Mouse (Mus musculus) fibroblast of lung, adult 2 months (primary cell): ENCODE measurements around the gene Uqcr10.

Experiments used
- DNase-seq: peaks from one replicate; pipeline ENCODE4 v3.0.0-alpha.2; 2011; ENCODE audit warnings: low read depth

Uqcr10 gene

DNA sequence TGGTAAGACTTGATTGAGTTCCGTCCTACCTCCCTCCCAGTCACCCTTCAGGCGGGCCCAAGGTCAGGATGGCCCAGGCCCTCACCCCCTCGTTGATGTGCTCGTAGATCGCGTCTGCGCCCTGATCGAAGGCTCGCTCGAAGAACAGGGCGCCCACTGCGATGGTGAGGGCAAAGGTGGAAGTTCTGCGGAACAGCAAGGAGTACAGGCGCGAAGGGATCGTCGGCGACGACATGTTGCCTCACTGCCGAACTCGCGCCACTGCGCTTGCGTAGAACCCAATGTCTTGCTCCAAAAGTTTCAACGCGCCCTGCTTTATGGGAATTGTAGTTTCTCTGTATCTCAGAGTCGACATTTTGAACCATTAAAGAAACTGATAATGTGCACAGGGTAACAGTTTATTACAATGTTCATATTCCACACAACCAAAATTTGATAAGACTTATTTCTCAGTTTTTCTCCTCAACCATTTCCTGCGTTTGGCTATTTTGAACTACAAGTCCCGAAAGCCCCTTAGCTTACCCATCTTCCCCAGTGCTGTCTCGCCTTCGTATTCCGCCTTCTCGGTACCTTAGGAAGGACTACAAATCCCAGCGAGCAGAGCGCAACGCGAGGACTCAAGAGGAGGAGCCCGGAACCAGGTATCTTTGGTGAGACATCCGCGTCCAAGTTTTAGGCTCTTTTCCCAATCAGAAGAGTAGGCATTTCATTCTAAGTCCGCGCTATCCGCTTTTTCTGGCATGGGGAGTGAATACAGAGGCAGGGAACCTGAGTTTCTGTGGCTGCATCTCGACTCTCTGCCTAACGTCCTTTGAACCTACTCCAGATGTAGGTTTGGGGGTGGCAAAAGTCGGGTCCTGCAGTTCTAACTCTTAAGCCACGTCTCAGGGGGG, at the start of gene Uqcr10, which contains the start of gene Zmat5:
Gene Uqcr10, minus strand, starts transcription at position 271 of the 893 bp plus-strand sequence.
Gene Zmat5, plus strand, starts transcription at position 607 of the 893 bp plus-strand sequence.
- DNase-seq, result peak; percentile 92

DNA sequence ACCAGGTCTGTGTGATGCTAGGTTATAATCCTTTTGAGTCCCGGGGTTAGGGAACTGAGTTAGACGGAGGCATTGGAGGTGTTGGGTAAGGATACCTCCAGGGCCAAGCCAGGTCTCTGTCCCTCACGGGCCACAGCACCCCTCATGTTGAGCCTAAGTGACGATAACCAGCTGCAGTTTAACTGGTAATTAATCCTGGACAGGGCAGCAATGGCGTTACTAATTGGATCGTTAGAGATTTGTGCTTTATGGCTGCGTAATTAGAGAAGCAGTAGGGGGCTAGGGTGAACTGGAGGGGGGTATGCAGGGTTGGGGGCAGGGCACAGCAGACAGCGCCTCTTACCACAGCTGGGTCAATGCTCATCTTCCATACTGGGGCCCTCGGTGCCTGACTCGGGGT, 48.7 kb upstream of the Uqcr10 start:
- no peak for DNase-seq

DNA sequence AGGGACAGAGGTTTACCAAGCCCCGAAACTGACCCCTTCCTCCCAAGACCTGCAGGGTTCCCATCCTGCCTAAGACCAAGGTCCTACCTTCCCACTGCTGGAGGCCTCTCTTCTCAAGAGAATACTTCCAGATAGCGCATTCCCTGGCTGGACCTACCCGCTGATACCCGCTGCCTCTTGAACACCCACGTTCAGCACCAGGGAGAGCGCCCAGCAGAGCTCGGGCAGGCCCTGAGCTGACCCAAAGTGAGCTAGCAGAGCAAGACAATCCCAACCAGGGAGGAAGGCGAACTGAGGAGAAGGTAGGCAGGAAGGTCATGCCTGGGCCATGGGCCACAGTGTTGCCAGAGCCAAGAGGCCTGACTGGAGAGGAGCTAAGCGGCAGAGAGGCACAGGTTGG, 46.1 kb upstream of the Uqcr10 start:
- DNase-seq, result peak; percentile 19

GRCm38 (mm10) chr11:4747285-4747684, 43.1 kb upstream of the Uqcr10 start:
- no peak for DNase-seq

DNA sequence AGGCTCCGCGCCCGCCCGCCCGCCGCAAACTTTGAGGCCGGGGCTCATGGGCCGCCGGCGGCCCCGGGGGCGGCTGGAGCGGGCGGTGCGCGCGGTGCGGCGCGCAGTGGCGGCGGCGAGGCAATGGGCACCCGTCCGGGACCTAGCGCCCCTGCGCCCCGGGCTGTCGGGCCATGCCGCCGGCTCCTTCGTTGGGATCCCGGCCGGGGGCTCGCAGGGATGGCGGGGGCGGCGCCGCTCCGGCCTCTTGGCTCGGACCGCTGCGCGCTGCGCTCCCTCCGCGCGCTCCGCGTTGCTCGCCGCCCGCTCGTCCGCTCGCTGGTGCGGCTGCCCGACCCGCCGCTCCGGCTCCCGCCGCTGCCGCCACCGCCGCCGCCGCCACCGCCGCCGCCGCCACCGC, 42.6 kb upstream of the Uqcr10 start, which contains the start of gene Cabp7:
Gene Cabp7, minus strand, starts transcription at position 46 of the 400 bp plus-strand sequence.
- DNase-seq, result no peak

- no peak for DNase-seq
Measured at GRCm38 (mm10) chr11:4745969-4746368, 41.8 kb upstream of the Uqcr10 start.

DNA sequence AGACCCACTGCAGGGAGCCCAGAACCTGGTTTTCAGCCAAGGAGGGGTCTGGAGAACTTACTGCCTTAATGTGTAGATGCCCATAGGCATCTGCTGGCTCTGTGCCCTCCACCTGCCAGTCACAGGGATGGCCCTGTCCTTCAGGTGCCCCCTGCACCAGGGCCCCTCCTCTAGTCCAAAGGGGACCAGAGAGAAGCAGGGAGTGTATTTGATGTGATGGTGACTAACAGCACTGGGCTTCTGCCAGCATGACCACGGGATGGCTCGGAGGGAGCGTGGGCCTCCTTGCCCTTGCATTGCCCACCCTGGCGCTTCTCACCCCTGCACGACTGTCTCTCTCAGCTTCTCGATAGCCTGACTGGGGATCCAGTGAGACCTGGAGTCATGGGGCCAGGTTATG, 40.5 kb upstream of the Uqcr10 start:
- DNase-seq, result no peak

GRCm38 (mm10) chr11:4740785-4741184, 36.6 kb upstream of the Uqcr10 start:
- no peak for DNase-seq

DNA sequence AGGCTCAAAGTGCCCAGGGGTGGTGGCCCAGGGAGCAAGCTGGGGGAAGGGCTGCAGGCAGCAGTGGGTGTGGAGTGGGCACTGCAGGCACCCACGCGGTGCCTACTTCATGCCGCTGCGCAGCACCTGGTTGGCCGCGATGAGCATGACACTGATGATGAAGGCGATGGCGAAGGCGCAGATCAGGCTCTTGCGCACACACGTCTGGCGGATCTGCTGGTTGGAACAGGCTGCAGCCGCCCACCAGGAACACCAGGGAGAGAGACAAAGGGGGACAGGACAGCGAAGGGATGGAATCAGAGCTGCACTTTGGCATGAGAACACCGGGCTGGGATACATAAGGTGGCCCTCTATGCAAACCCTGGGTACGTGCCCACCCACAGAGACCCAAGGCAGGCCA, 34.6 kb upstream of the Uqcr10 start:
- DNase-seq, result no peak

DNA sequence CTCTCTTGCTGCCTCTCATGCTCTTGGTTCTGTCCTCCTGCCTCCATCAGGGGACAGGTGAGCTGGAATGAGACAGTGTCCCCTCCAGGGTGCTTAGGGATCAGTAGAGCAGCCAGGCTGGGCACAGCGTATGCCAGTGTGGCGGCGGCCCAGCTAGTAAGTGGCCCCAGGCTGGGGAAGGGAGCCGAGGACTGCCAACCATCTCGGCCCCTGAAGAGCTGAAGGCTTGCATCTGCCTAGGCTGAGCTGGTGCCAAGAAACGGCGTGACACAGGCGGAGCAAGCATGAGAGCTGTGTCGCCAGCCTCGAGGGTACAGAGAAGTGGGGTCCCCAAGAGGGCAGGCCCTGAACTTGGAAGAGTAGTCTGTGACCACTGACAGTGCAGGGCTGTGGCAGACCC, 33.5 kb upstream of the Uqcr10 start:
- DNase-seq, result no peak

GRCm38 (mm10) chr11:4736355-4736754, 32.2 kb upstream of the Uqcr10 start:
- no peak for DNase-seq

DNA sequence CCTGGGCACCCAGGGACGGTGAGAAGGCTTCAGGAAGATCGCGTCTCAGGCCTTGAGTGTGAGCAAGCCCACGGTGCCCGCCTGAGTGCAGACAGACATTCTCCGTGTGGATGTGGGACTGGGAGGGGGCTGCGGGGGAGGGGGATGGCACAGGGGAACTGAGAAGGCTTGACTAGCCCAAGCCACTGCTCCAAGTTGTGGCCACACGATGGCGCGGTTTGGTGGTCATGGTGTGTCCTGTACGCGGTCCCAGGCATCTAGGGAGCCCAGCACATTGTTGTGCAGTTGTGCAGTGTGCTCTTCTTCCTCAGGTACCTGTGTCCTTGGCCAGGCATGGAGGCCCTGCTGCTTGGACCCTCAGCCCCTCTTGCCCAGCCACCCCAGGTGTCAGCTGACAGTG, 30.0 kb upstream of the Uqcr10 start:
- no peak for DNase-seq

DNA sequence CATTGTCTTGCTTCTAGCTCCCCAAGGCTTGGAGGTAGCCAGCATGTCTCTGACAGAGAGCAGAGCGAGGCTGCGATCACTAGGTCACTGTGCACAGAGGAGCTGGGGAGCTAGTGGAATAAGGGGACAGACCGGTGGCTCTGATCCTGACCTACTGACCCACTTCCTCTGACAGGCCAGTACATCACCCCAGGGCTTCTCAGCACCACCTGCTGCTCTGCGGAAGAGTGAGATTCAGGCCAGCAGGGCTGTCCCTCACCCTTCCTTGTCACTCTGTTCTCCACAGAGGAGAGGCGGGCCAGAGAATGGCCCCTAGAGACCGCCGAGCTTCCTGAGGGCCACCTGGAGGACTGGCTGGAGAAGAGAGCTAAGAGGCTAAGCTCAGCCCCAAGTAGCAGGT, 27.6 kb upstream of the Uqcr10 start:
- DNase-seq, result no peak

- DNase-seq, result no peak
Measured at GRCm38 (mm10) chr11:4730913-4731312, 26.8 kb upstream of the Uqcr10 start.

- DNase-seq, result no peak
Measured at GRCm38 (mm10) chr11:4730096-4730495, 26.0 kb upstream of the Uqcr10 start.

DNA sequence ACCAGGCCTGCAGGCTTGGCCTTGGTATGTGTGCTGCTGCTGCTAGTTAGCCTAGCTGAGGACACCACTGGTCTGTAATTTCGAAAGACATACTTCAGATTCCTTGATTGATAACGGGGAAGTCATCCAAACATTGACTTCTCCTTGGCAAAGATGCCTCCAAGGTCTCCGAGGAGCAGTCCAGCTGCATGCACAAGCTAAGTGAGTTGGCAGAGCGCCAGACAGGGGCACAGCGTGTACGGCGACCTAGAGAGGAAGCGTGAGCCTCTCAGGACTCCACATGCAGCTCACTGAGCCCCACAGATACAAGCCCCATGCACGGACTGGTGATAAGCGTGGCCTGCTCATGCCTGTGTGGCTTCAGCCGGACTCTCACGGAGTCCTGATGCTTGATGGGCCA, 25.5 kb upstream of the Uqcr10 start:
- no peak for DNase-seq

DNA sequence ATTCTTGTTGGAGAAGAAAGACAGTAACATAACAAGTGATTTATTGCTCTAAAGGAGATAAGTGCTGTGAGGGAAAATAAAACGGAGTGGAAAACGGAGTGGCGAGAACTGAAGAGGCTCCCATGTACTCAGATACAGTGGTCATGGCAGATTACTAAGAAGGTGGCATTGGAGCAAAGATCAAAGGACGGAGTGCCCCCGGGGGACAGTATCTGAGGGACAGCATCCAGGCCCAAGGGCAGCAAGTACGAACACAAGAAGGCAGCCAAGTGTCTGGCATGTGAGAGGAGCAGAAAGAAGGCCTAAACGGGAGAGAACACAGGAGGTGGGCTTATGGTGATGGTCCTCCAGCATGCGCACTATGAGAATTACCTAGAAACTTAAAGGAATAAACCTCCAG, 17.6 kb upstream of the Uqcr10 start:
- no peak for DNase-seq

- DNase-seq, result no peak
Measured at GRCm38 (mm10) chr11:4720900-4721580, 16.9 kb upstream of the Uqcr10 start.

DNA sequence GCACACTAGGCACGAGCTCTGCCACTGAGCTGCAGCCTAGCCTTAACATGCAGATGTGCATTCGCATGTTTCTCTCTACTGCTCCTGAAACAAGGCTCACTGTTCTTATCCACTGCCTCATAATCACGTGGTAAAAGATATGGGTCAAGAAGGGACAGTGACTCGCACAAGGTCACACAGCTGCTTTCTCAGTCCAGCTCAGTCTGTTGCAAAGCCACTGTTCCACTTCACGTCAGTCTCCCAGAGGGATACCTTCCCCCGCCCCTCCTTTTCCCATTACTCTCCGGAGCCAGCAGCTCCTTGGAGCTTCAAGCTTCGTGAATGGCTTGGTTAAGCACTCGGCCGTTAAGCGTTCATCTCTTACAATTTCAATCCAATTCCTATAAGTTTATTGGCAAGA, 16.3 kb upstream of the Uqcr10 start:
- DNase-seq, result no peak

GRCm38 (mm10) chr11:4719961-4720360, 15.8 kb upstream of the Uqcr10 start:
- no peak for DNase-seq

- DNase-seq, result no peak
Measured at GRCm38 (mm10) chr11:4718548-4718947, 14.4 kb upstream of the Uqcr10 start.

- DNase-seq, result no peak
Measured at GRCm38 (mm10) chr11:4716530-4717236, 12.5 kb upstream of the Uqcr10 start.

DNA sequence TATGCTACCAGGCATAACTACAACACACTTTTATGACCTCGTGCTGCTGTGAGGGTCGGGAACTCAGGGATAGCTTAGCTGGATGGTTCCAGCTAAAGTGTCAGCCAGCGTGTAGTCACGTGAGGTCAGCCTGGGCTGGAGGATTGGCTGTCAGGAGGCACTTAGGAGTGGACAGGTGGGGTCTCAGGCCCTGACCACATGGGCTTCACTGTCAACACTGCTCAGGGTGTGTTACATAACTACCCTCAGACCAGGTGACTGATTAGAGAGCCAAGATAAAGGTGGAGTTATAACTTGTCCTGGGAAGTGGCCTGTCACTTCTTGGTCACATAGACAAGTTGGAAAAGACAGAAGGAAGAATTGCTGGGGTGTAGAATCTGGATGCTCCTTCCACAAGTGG, 11.5 kb upstream of the Uqcr10 start:
- no peak for DNase-seq
